Comparison of ENCODE assay signal across 17 mouse cellular contexts in genomic region chr5:114147043-114147972, GRCm38 (mm10). TPM values are rescaled to one million over a fixed set of nuclear protein-coding genes. Genes with fewer than 3 reads are reported as not detected.
DNase-seq lines count a peak whose midpoint lies in the region; ATAC-seq and TF ChIP-seq lines count a peak whose summit lies in the region.
"Had no signal": no experiment of that assay in that cellular context is flagged by ENCODE, and none has a peak within 500 bp of the region (broad histone marks: within the 10 kb centered on the region; RNA-seq: fewer than 3 reads in every experiment).

No protein-coding gene starts in this region.

- intact Hi-C loops in gastrocnemius, postnatal 14 days (cut with DNase I; ENCODE audit: low total_unique reads): no loop called here

- H3K27me3 ChIP-seq in heart, embryonic 14.5 days (ENCODE audit: control insufficient read depth, insufficient read depth, low read length): no peaks in the 10 kb centered on the region
- H3K27me3 ChIP-seq in lung, embryonic 14.5 days (ENCODE audit: insufficient read depth, low read length): no peaks in the 10 kb centered on the region
- no peaks in the 10 kb centered on the region for H3K27me3 ChIP-seq in intestine, embryonic 16.5 days (replicated peaks; ENCODE audit: control insufficient read depth, insufficient read depth, low read length)
- H3K27me3 ChIP-seq: kidney, embryonic 15.5 days had no signal

- H3K4me3 ChIP-seq in heart, embryonic 14.5 days (ENCODE audit: control insufficient read depth in 1 of 2, insufficient read depth in 1 of 2, low read depth in 1 of 2, low read length in 2 of 2): peak overlapping the region; percentile 43 to 48
- H3K4me3 ChIP-seq in lung, embryonic 14.5 days (ENCODE audit: low read depth, low read length): no peak overlapping the region
- H3K4me3 ChIP-seq in intestine, embryonic 16.5 days (ENCODE audit: low read length): no peak overlapping the region
- H3K4me3 ChIP-seq: kidney, embryonic 15.5 days; left cerebral cortex, adult 2 months; liver, embryonic 12.5 days had no signal

- no peaks in the 10 kb centered on the region for H3K36me3 ChIP-seq in heart, embryonic 14.5 days (ENCODE audit: control insufficient read depth, insufficient read depth, low read length)
- no peaks in the 10 kb centered on the region for H3K36me3 ChIP-seq in lung, embryonic 14.5 days (ENCODE audit: insufficient read depth)
- no peaks in the 10 kb centered on the region for H3K36me3 ChIP-seq in intestine, embryonic 16.5 days (ENCODE audit: control insufficient read depth, insufficient read depth, low read length)
- H3K36me3 ChIP-seq: kidney, embryonic 15.5 days; liver, embryonic 12.5 days had no signal

- peak; percentile 39 for DNase-seq in gastrocnemius, adult 18-20 months (ENCODE audit: low spot score)
- DNase-seq in gastrocnemius, postnatal 14 days: no peak
- DNase-seq in heart, adult 18-20 months: no peak
- no peak for DNase-seq in lung, embryonic 14.5 days
- no peak for DNase-seq in lung, postnatal 10 days
- no peak for DNase-seq in right cerebral cortex, postnatal 4 days
- DNase-seq: cerebellum, adult 8-10 months; thymus, adult 18-20 months had no signal

- peak overlapping the region; percentile 95 to 99 for H3K27ac ChIP-seq in heart, embryonic 14.5 days (replicated peaks in 1 of 2; ENCODE audit: control insufficient read depth in 1 of 2, insufficient read depth in 1 of 2, low read depth in 2 of 2, low read length in 2 of 2)
- H3K27ac ChIP-seq in lung, embryonic 14.5 days (ENCODE audit: low read depth): peak overlapping the region; percentile 16; the same call in 1 of the 2 replicates
- 0 out of 2 replicates have a peak overlapping the region, but pooled peaks have one; percentile 5 for H3K27ac ChIP-seq in intestine, embryonic 16.5 days (ENCODE audit: low read length)
- H3K27ac ChIP-seq: liver, embryonic 12.5 days had no signal

- peak overlapping the region; percentile 66 for H3K4me2 ChIP-seq in heart, embryonic 14.5 days (ENCODE audit: low read length)
- no peak overlapping the region for H3K4me2 ChIP-seq in lung, embryonic 14.5 days
- no peak overlapping the region for H3K4me2 ChIP-seq in intestine, embryonic 16.5 days (ENCODE audit: low read depth, low read length)
- H3K4me2 ChIP-seq: kidney, embryonic 15.5 days; liver, embryonic 12.5 days had no signal

- WGBS in heart, embryonic 14.5 days: 41% methylated on average over 14 of the region's 14 CpGs
- WGBS in lung, embryonic 14.5 days: 66% methylated on average over 14 of the region's 14 CpGs
- 75% methylated on average over 14 of the region's 14 CpGs for WGBS in intestine, embryonic 16.5 days

- ATAC-seq in heart, embryonic 14.5 days (ENCODE audit: insufficient number of reproducible peaks, insufficient read depth, low FRiP score, low read depth): peak; percentile 20; the same call in 1 of the 2 replicates
- ATAC-seq in lung, embryonic 14.5 days (ENCODE audit: insufficient read depth): no peak
- ATAC-seq in intestine, embryonic 16.5 days: 0 out of 2 replicates have a peak, but pooled peaks have one; percentile 35
- ATAC-seq: forebrain, embryonic 14.5 days; hindbrain, embryonic 16.5 days; liver, embryonic 12.5 days; lung, postnatal 0 days had no signal

- H3K4me1 ChIP-seq in heart, embryonic 14.5 days (ENCODE audit: control insufficient read depth in 2 of 2, insufficient read depth in 2 of 2, low read length in 2 of 2): peaks cover 21 to 26% of the 10 kb centered on the region in 2 experiments
- H3K4me1 ChIP-seq in lung, embryonic 14.5 days (ENCODE audit: insufficient read depth): no peaks in the 10 kb centered on the region
- peaks cover 22% of the 10 kb centered on the region for H3K4me1 ChIP-seq in intestine, embryonic 16.5 days (ENCODE audit: control insufficient read depth, insufficient read depth, low read length)

- 0 out of 2 replicates have a peak, but pooled peaks cover 6% of the 10 kb centered on the region for H3K9me3 ChIP-seq in heart, embryonic 14.5 days (ENCODE audit: control insufficient read depth, low read length)
- H3K9me3 ChIP-seq in lung, embryonic 14.5 days (ENCODE audit: low read depth, low read length): no peaks in the 10 kb centered on the region
- H3K9me3 ChIP-seq in intestine, embryonic 16.5 days (ENCODE audit: control insufficient read depth, low read length): no peaks in the 10 kb centered on the region
- H3K9me3 ChIP-seq: kidney, embryonic 15.5 days; liver, embryonic 12.5 days had no signal

- H3K9ac ChIP-seq in heart, embryonic 14.5 days (ENCODE audit: low read length): peak overlapping the region; percentile 84
- H3K9ac ChIP-seq in lung, embryonic 14.5 days: no peak overlapping the region
- no peak overlapping the region for H3K9ac ChIP-seq in intestine, embryonic 16.5 days (ENCODE audit: low read depth, low read length)
- H3K9ac ChIP-seq: kidney, embryonic 15.5 days; liver, embryonic 12.5 days had no signal

- no peak for TF ChIP-seq CTCF in lung, embryonic 14.5 days (IDR thresholded peaks at IDR 0.05; ENCODE audit: low read depth)

RNA-seq across cellular contexts. Expression of gene Acacb, which starts 1.0 kb away (rescaled TPM):
- 100 to 1,000 TPM; 154 to 158 TPM for total RNA-seq in gastrocnemius, adult 18-20 months (2021)
- total RNA-seq in gastrocnemius, postnatal 14 days (2021): 10 to 100 TPM; 66.4 to 98.1 TPM
- 12.1 and 13.7 TPM in 2 replicates for polyA plus RNA-seq in heart, embryonic 14.5 days (2014; fragmentation: Nextera tagmentation; extraction: Ambion mirVana)
- total RNA-seq in heart, adult 18-20 months (2021): 100 to 1,000 TPM; 238 to 247 TPM
- 1.7 and 2.3 TPM in 2 replicates for polyA plus RNA-seq in lung, embryonic 14.5 days (2014; fragmentation: Nextera tagmentation; extraction: Ambion mirVana)
- polyA plus RNA-seq in intestine, embryonic 16.5 days (2015; fragmentation: Nextera tagmentation; extraction: Ambion mirVana): 1.1 and 1.4 TPM in 2 replicates
- total RNA-seq: neutrophil, adult 5-6 weeks had no signal

RNA-seq across cellular contexts. Expression of gene Ung, which starts 17.1 kb away (rescaled TPM):
- 1 to 10 TPM; 6.0 to 9.2 TPM for total RNA-seq in gastrocnemius, adult 18-20 months (2021)
- 1 to 10 TPM; 6.5 to 7.2 TPM for total RNA-seq in gastrocnemius, postnatal 14 days (2021)
- polyA plus RNA-seq in heart, embryonic 14.5 days (2014; fragmentation: Nextera tagmentation; extraction: Ambion mirVana): 28.3 and 34.1 TPM in 2 replicates
- total RNA-seq in heart, adult 18-20 months (2021): 10 to 100 TPM; 24.8 to 26.0 TPM
- polyA plus RNA-seq in lung, embryonic 14.5 days (2014; fragmentation: Nextera tagmentation; extraction: Ambion mirVana): 44.0 and 44.2 TPM in 2 replicates
- 32.2 and 35.5 TPM in 2 replicates for polyA plus RNA-seq in intestine, embryonic 16.5 days (2015; fragmentation: Nextera tagmentation; extraction: Ambion mirVana)

RNA-seq across cellular contexts. Expression of gene Alkbh2, which starts 19.3 kb away (rescaled TPM):
- 1 to 10 TPM in 1 of 2 experiments, under 1 TPM in 1; 0.53 to 1.0 TPM for total RNA-seq in gastrocnemius, adult 18-20 months (2021)
- total RNA-seq in gastrocnemius, postnatal 14 days (2021): 1 to 10 TPM; 1.1 to 1.5 TPM
- 9.1 and 9.8 TPM in 2 replicates for polyA plus RNA-seq in heart, embryonic 14.5 days (2014; fragmentation: Nextera tagmentation; extraction: Ambion mirVana)
- total RNA-seq in heart, adult 18-20 months (2021): 1 to 10 TPM; 1.3 to 1.5 TPM
- 8.9 and 11.3 TPM in 2 replicates for polyA plus RNA-seq in lung, embryonic 14.5 days (2014; fragmentation: Nextera tagmentation; extraction: Ambion mirVana)
- 7.6 and 10.1 TPM in 2 replicates for polyA plus RNA-seq in intestine, embryonic 16.5 days (2015; fragmentation: Nextera tagmentation; extraction: Ambion mirVana)

RNA-seq across cellular contexts. Expression of gene Svop, which starts 55.9 kb away (rescaled TPM):
- not detected for total RNA-seq in gastrocnemius, adult 18-20 months (2021)
- total RNA-seq in gastrocnemius, postnatal 14 days (2021): not detected
- polyA plus RNA-seq in heart, embryonic 14.5 days (2014; fragmentation: Nextera tagmentation; extraction: Ambion mirVana): 0.11 TPM in 1 of 2 replicates, not detected in the other
- not detected for total RNA-seq in heart, adult 18-20 months (2021)
- 0.11 and 0.22 TPM in 2 replicates for polyA plus RNA-seq in lung, embryonic 14.5 days (2014; fragmentation: Nextera tagmentation; extraction: Ambion mirVana)
- polyA plus RNA-seq in intestine, embryonic 16.5 days (2015; fragmentation: Nextera tagmentation; extraction: Ambion mirVana): 1.7 and 2.0 TPM in 2 replicates
- total RNA-seq: neutrophil, adult 5-6 weeks had no signal
- polyA plus RNA-seq: liver, embryonic 12.5 days; lung, postnatal 0 days had no signal

Comparison
In these comparisons a context has a peak if more than half of its experiments do, and no peak if none do; other contexts are left out.
1. H3K27ac ChIP-seq: peak in every context shown above with its lines; median percentile 97 in heart, embryonic 14.5 days; 16 in lung, embryonic 14.5 days; 5 in intestine, embryonic 16.5 days.
2. H3K4me3 ChIP-seq: peak in heart, embryonic 14.5 days (2 of 2); none in lung, embryonic 14.5 days (single experiment) and intestine, embryonic 16.5 days (single experiment).